In genomic region chr10:95145204-95145926, GRCm38 (mm10) we compare ENCODE assay signal across 8 mouse cellular contexts.
DNase-seq lines count a peak whose midpoint lies in the region; ATAC-seq lines count a peak whose summit lies in the region.

No protein-coding gene starts in this region.

- peak; percentile 18 to 19 for DNase-seq in right cerebral cortex, adult 2 months (ENCODE audit: low spot score in 2 of 2)
- no peak for DNase-seq in right cerebral cortex, postnatal 14 days
- peak; percentile 44 for DNase-seq in heart, adult 8-10 months (ENCODE audit: low spot score)
- peak; percentile 29 for DNase-seq in kidney, adult 18-20 months
- no peak for DNase-seq in layer of hippocampus, adult 11-12 months (ENCODE audit: low spot score)
- DNase-seq in urinary bladder, adult 2 months (ENCODE audit: low spot score), result no peak
- DNase-seq in cerebellum, adult 11-12 months, result no peak

- no peak overlapping the region for H3K9ac ChIP-seq in midbrain, embryonic 12.5 days (replicated peaks)

- H3K36me3 ChIP-seq in midbrain, embryonic 12.5 days, result no peaks in the 10 kb centered on the region

- no peak overlapping the region for H3K4me3 ChIP-seq in midbrain, embryonic 12.5 days

- no peaks in the 10 kb centered on the region for H3K27me3 ChIP-seq in midbrain, embryonic 12.5 days

- peak overlapping the region; percentile 23; the same call in 1 of the 2 replicates for H3K4me2 ChIP-seq in midbrain, embryonic 12.5 days (replicated peaks)

- WGBS in midbrain, embryonic 12.5 days, result 32% methylated on average over 9 of the region's 9 CpGs

- ATAC-seq in midbrain, embryonic 12.5 days (ENCODE audit: low FRiP score, low read depth), result no peak

- H3K27ac ChIP-seq in midbrain, embryonic 12.5 days (replicated peaks), result peak overlapping the region; percentile 42; the same call in 1 of the 2 replicates

- H3K9me3 ChIP-seq in midbrain, embryonic 12.5 days, result no peaks in the 10 kb centered on the region

- H3K4me1 ChIP-seq in midbrain, embryonic 12.5 days, result peaks cover 41% of the 10 kb centered on the region

Comparison
In these comparisons a context has a peak if more than half of its experiments do, and no peak if none do; other contexts are left out.
1. DNase-seq: peak in right cerebral cortex, adult 2 months (2 of 2), heart, adult 8-10 months (single experiment) and kidney, adult 18-20 months (single experiment); none in right cerebral cortex, postnatal 14 days (single experiment), layer of hippocampus, adult 11-12 months (single experiment), urinary bladder, adult 2 months (single experiment) and cerebellum, adult 11-12 months (single experiment).